9 mouse cellular contexts compared by ENCODE assay signal in genomic region chr11:100848789-100849379, GRCm38 (mm10). TPM values are rescaled to one million over a fixed set of nuclear protein-coding genes. Genes with fewer than 3 reads are reported as not detected.
DNase-seq lines count a peak whose midpoint lies in the region; ATAC-seq and TF ChIP-seq lines count a peak whose summit lies in the region.
"Had no signal": no experiment of that assay in that cellular context is flagged by ENCODE, and none has a peak within 500 bp of the region (broad histone marks: within the 10 kb centered on the region; RNA-seq: fewer than 3 reads in every experiment).

No protein-coding gene starts in this region.

- H3K4me2 ChIP-seq in kidney, postnatal 0 days (ENCODE audit: low read length), result peak overlapping the region; percentile 93
- H3K4me2 ChIP-seq in embryonic facial prominence, embryonic 11.5 days (ENCODE audit: low read depth, low read length), result peak overlapping the region; percentile 94; the same call in 1 of the 2 replicates
- H3K4me2 ChIP-seq in midbrain, embryonic 16.5 days (ENCODE audit: low read length), result peak overlapping the region; percentile 60

- DNase-seq in kidney, postnatal 0 days (ENCODE audit: low spot score), result no peak
- DNase-seq in kidney, adult 18-20 months, result no peak
- no peak for DNase-seq in embryonic facial prominence, embryonic 11.5 days (ENCODE audit: low spot score)
- peak; percentile 64 for DNase-seq in induced T-regulatory cell, adult 2 months (ENCODE audit: low read depth)
- no peak for DNase-seq in layer of hippocampus, postnatal 36 days
- no peak for DNase-seq in testis, postnatal 14 days (ENCODE audit: low spot score)
- no peak for DNase-seq in layer of hippocampus, adult 18-20 months (ENCODE audit: low spot score in 2 of 2)
- DNase-seq: retina, postnatal 1 day had no signal

- no peaks in the 10 kb centered on the region for H3K36me3 ChIP-seq in kidney, postnatal 0 days (ENCODE audit: insufficient read depth, low read length)
- no peaks in the 10 kb centered on the region for H3K36me3 ChIP-seq in embryonic facial prominence, embryonic 11.5 days (replicated peaks; ENCODE audit: control insufficient read depth, insufficient read depth, low read depth, low read length)
- no peaks in the 10 kb centered on the region for H3K36me3 ChIP-seq in midbrain, embryonic 16.5 days (ENCODE audit: control insufficient read depth, insufficient read depth, low read length)

- no peak for ATAC-seq in kidney, postnatal 0 days (replicated peaks; ENCODE audit: low FRiP score, low read depth)
- no peak for ATAC-seq in embryonic facial prominence, embryonic 11.5 days (replicated peaks; ENCODE audit: insufficient number of reproducible peaks, low FRiP score, low TSS enrichment, low read depth)
- no peak for ATAC-seq in midbrain, embryonic 16.5 days

- H3K9ac ChIP-seq in kidney, postnatal 0 days (ENCODE audit: low read depth, low read length), result peak overlapping the region; percentile 95
- no peak overlapping the region for H3K9ac ChIP-seq in embryonic facial prominence, embryonic 11.5 days (replicated peaks; ENCODE audit: low read length)
- peak overlapping the region; percentile 98 for H3K9ac ChIP-seq in midbrain, embryonic 16.5 days (ENCODE audit: low read depth, low read length)

- no peaks in the 10 kb centered on the region for H3K27me3 ChIP-seq in kidney, postnatal 0 days (ENCODE audit: insufficient read depth, low read length)
- no peaks in the 10 kb centered on the region for H3K27me3 ChIP-seq in embryonic facial prominence, embryonic 11.5 days (ENCODE audit: control insufficient read depth, insufficient read depth, low read length)
- no peaks in the 10 kb centered on the region; the same call in 1 of the 2 replicates for H3K27me3 ChIP-seq in midbrain, embryonic 16.5 days (ENCODE audit: control insufficient read depth, insufficient read depth, low read depth, low read length)

- peak overlapping the region; percentile 94; the same call in 1 of the 2 replicates for H3K4me3 ChIP-seq in kidney, postnatal 0 days (replicated peaks; ENCODE audit: low read depth, low read length)
- H3K4me3 ChIP-seq in embryonic facial prominence, embryonic 11.5 days (ENCODE audit: low read depth, low read length), result peak overlapping the region; percentile 91; the same call in 1 of the 2 replicates
- peak overlapping the region; percentile 97 for H3K4me3 ChIP-seq in midbrain, embryonic 16.5 days (ENCODE audit: low read depth, low read length)

- no peaks in the 10 kb centered on the region for H3K9me3 ChIP-seq in kidney, postnatal 0 days (replicated peaks; ENCODE audit: low read length)
- H3K9me3 ChIP-seq in embryonic facial prominence, embryonic 11.5 days (replicated peaks; ENCODE audit: control insufficient read depth, low read length), result no peaks in the 10 kb centered on the region
- H3K9me3 ChIP-seq in midbrain, embryonic 16.5 days (replicated peaks; ENCODE audit: control insufficient read depth, low read length, poor library complexity, severe bottlenecking), result no peaks in the 10 kb centered on the region

- no peak for TF ChIP-seq CTCF in kidney, postnatal 0 days (IDR thresholded peaks at IDR 0.05; ENCODE audit: low read depth)

- 0 out of 2 replicates have a peak, but pooled peaks cover 7% of the 10 kb centered on the region for H3K4me1 ChIP-seq in kidney, postnatal 0 days (replicated peaks; ENCODE audit: insufficient read depth, low read length)
- no peaks in the 10 kb centered on the region; the same call in 1 of the 2 replicates for H3K4me1 ChIP-seq in embryonic facial prominence, embryonic 11.5 days (ENCODE audit: control insufficient read depth, insufficient read depth, low read length)
- H3K4me1 ChIP-seq in midbrain, embryonic 16.5 days (ENCODE audit: control insufficient read depth, insufficient read depth, low read length), result peaks cover 20% of the 10 kb centered on the region

- 71% methylated on average over 6 of the region's 6 CpGs for WGBS in kidney, postnatal 0 days
- 75% methylated on average over 6 of the region's 6 CpGs for WGBS in embryonic facial prominence, embryonic 11.5 days
- 54% methylated on average over 6 of the region's 6 CpGs for WGBS in midbrain, embryonic 16.5 days

- H3K27ac ChIP-seq in kidney, postnatal 0 days, result no peak overlapping the region
- H3K27ac ChIP-seq in embryonic facial prominence, embryonic 11.5 days (replicated peaks; ENCODE audit: low read depth, low read length), result no peak overlapping the region
- peak overlapping the region; percentile 42; the same call in 1 of the 2 replicates for H3K27ac ChIP-seq in midbrain, embryonic 16.5 days (ENCODE audit: low read length)

RNA-seq across cellular contexts. Expression of gene Stat5b, which starts 1.6 kb away (rescaled TPM):
- polyA plus RNA-seq in kidney, postnatal 0 days (2015; fragmentation: Nextera tagmentation; extraction: Ambion mirVana), result 14.4 and 14.6 TPM in 2 replicates
- 17.9 and 18.1 TPM in 2 replicates for polyA plus RNA-seq in embryonic facial prominence, embryonic 11.5 days (2014; fragmentation: Nextera tagmentation; extraction: Ambion mirVana)
- polyA plus RNA-seq in midbrain, embryonic 16.5 days (2015; fragmentation: Nextera tagmentation; extraction: Ambion mirVana), result 17.5 and 22.9 TPM in 2 replicates
- total RNA-seq in layer of hippocampus, postnatal 36 days (2021), result 10 to 100 TPM; 11.7 to 12.7 TPM
- total RNA-seq in layer of hippocampus, adult 18-20 months (2021), result 10 to 100 TPM; 12.1 to 16.2 TPM

RNA-seq across cellular contexts. Expression of gene Stat5a, which starts 10.3 kb away (rescaled TPM):
- polyA plus RNA-seq in kidney, postnatal 0 days (2015; fragmentation: Nextera tagmentation; extraction: Ambion mirVana), result 4.0 and 4.4 TPM in 2 replicates
- 1.6 and 1.9 TPM in 2 replicates for polyA plus RNA-seq in embryonic facial prominence, embryonic 11.5 days (2014; fragmentation: Nextera tagmentation; extraction: Ambion mirVana)
- polyA plus RNA-seq in midbrain, embryonic 16.5 days (2015; fragmentation: Nextera tagmentation; extraction: Ambion mirVana), result 2.1 and 3.2 TPM in 2 replicates
- total RNA-seq in layer of hippocampus, postnatal 36 days (2021), result 1 to 10 TPM; 1.1 to 1.5 TPM
- 1 to 10 TPM; 1.1 to 1.8 TPM for total RNA-seq in layer of hippocampus, adult 18-20 months (2021)
